Mouse (Mus musculus) liver, embryonic 18 days (tissue): Measurements from ENCODE around the gene Cbx7. TPM values are rescaled to one million over a fixed set of nuclear protein-coding genes. Genes with fewer than 3 reads are reported as not detected.

Experiments used
- polyA plus RNA-seq: library from polyadenylated mRNA; depleted of rRNA; stranded (reverse); fragments of >200 nt; gene quantifications from 2 replicates; pipeline ENCODE4 v1.2.3, GENCODE M21; 2012; rRNA removed

Gene Cbx7
- 2.4 and 3.2 TPM in 2 replicates for polyA plus RNA-seq

GRCm38 (mm10) chr15:79970940-79971339 is at the start of gene Cbx7:
Gene Cbx7, minus strand, starts transcription at chr15:79971119.

DNA sequence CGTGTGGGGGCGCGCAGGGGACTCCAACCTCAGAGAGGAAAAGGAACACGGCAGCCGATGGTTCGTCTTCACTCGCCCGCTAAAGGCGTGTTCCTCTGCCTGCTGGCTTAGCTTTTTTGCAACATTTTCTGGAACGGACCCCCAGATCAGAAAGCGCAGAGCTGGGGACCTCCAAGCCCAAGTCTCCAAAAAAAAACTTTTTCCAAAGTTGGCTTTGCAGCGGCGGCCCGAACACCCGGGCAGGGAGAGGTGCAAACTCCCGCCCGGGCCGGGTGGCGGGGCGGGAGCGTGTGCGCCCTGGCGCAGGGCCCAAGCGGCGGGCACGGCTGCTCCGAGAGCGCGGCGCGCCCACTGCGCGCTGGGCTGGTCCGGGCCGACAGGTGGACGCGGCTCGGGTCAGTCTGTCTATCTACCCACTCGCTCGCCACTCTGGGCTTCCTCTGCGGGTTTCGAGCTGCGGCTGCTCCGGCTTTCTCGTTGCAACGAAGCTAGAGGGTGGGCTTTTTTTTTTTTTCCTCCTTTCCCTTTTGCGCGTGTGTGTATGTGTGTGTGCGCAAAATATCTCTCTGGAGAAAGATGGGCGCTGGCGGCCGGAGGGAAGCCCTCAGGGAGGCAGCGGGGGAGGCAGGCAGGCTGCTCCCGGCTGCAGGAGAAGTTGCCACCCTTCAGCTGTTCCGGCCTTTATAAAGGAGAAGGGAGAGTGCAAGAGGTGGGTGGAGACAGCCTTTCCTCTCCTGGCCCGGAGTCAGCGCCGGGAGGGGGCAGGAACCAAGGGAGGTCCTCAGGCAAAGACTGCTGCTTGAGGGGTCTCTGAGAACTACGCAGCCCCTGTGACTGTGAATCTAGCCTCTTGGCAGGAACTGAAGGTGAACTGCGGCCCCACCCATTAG is 43.6 kb upstream of the Cbx7 start, which contains the start of gene Pdgfb:
Gene Pdgfb (minus strand): TSS at position 657 of the 890 bp plus-strand sequence.

DNA sequence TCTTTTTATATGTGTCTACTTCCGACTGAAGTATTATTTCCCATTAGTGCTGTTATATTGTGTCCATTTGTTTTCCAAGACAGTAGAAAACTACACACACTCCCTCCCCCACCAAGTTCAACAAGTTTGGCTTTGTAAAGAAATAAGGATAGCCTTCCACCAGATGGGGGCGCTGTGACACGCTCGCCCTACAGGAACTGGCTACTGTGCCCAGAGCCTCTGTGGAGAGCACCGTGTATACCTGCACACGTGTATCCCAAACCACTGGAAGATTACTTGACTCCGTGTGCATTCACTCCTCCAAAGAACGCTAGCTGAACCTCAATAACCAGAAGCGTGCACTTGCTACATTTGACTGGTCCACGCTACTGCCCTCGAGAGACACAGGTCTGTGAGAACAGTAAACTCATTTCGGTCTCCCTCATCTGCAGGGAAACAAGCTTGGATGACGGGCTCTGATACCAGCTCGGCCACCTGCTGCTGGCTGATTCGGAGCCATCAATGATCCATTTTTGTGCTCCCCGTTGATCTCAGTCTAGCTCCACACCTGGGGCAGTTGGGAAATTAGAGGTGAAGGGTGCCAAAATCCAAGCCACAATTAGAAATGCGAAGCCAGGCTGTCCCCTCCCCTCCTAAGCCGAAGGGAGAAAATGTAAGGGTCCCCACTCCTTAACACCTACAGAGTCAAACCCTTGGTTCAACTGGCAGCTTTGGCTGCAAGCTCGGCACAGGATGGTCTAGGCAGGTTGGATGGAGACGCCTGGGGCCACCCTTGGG is 79.3 kb downstream of the Cbx7 start, which contains the start of gene Apobec3:
Gene Apobec3 (plus strand): TSS at position 224 of the 777 bp plus-strand sequence.

Other genes with a start within 250 kb of the Cbx7 start
- 17.9 and 20.3 TPM in 2 replicates for gene Sun2, start 228.6 kb downstream of the Cbx7 start, polyA plus RNA-seq
- 7.8 and 8.9 TPM in 2 replicates for gene Dnal4, start 193.3 kb downstream of the Cbx7 start, polyA plus RNA-seq
- gene Nptxr, start 166.4 kb downstream of the Cbx7 start, polyA plus RNA-seq = 0.14 and 0.16 TPM in 2 replicates
- not detected in 2 replicates for gene Npcd, start 136.9 kb downstream of the Cbx7 start, polyA plus RNA-seq
- gene Cbx6, start 136.4 kb downstream of the Cbx7 start, polyA plus RNA-seq = 4.4 and 4.7 TPM in 2 replicates
- 31.2 and 32.9 TPM in 2 replicates for gene Apobec3, start 79.5 kb downstream of the Cbx7 start, polyA plus RNA-seq
- 1.7 and 1.8 TPM in 2 replicates for gene Pdgfb, start 43.9 kb upstream of the Cbx7 start, polyA plus RNA-seq
- gene Syngr1, start 120.2 kb upstream of the Cbx7 start, polyA plus RNA-seq = 8.7 and 8.8 TPM in 2 replicates
- gene Rpl3, start 120.7 kb upstream of the Cbx7 start, polyA plus RNA-seq = 547 and 625 TPM in 2 replicates
- gene Tab1, start 162.0 kb upstream of the Cbx7 start, polyA plus RNA-seq = 7.9 and 9.1 TPM in 2 replicates
- 0.50 and 0.60 TPM in 2 replicates for gene Mgat3, start 202.6 kb upstream of the Cbx7 start, polyA plus RNA-seq